Mouse (Mus musculus) C2C12 (cell line): Measurements from ENCODE around the gene Pidd1.

Experiments
- CEBPB ChIP-seq: IDR thresholded peaks from one replicate; pipeline ENCODE4 v1.6.1; 2011; ENCODE audit warnings: low read depth, mild to moderate bottlenecking, control low read depth, moderate library complexity
- CTCF ChIP-seq: IDR thresholded peaks from one replicate; pipeline ENCODE4 v1.5.1; 2011; ENCODE audit not compliant: control insufficient read depth, insufficient read depth, insufficient read length
- MYOD1 ChIP-seq: IDR thresholded peaks from one replicate; pipeline ENCODE4 v1.6.1; 2011; ENCODE audit warnings: low read depth; ENCODE audit not compliant: control insufficient read depth, insufficient read length
- USF1 ChIP-seq: IDR thresholded peaks from one replicate; pipeline ENCODE4 v1.6.1; 2011; ENCODE audit warnings: low read depth, mild to moderate bottlenecking, control low read depth, moderate library complexity

DNA sequence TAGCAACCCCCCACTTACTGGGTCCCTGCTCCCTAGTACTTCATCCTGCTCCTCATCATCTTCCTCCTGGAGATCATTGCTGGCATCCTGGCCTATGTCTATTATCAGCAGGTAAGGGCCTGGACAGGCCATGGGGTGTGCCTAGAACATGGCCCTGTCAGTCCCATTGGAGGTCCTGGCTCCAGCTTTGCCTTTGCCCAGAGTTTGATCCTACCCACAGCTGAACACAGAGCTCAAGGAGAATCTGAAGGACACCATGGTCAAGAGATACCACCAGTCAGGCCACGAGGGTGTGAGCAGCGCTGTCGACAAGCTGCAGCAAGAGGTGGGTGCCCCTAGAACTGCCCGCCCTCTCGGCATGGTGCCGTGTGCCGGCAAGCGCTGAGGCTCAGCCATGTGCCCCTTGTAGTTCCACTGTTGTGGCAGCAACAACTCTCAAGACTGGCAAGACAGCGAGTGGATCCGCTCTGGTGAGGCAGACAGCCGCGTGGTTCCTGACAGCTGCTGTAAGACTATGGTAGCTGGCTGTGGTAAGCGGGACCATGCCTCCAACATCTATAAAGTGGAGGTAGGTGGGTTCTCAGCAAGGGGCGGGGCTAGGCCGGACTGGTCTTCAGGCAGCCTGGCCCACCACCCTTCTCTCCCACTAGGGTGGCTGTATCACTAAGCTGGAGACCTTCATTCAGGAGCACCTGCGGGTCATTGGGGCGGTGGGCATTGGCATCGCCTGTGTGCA lies 26.2 kb upstream of the Pidd1 start:
- TF ChIP-seq USF1 (no peak), CTCF (no peak), CEBPB (no peak), MYOD1 (no peak)
